Mouse (Mus musculus) heart, adult 2 months (tissue): ENCODE measurements at regions not wholly inside any gene's neighbourhood (a gene's known extent, or its start where the extent isn't known, plus 50 kb on each side); places are given as distances from the start of the nearest gene placed in this dataset.

Experiments used
- CTCF ChIP-seq: fragments of 200-600 bp; IDR thresholded peaks from 2 replicates; pipeline ENCODE4 v1.8.1; 2022; ENCODE audit warnings: antibody characterized with exemption, mild to moderate bottlenecking, moderate library complexity
- EP300 ChIP-seq: fragments of 200-500 bp; IDR thresholded peaks from 2 replicates; pipeline ENCODE4 v1.6.1; 2011; ENCODE audit warnings: low read depth, low read length, control low read depth; ENCODE audit not compliant: insufficient read depth
- POLR2A ChIP-seq: fragments of 200-500 bp; IDR thresholded peaks from 2 replicates; pipeline ENCODE4 v1.6.1; 2011; ENCODE audit warnings: mild to moderate bottlenecking, low read depth, low read length, control low read depth; ENCODE audit not compliant: insufficient read depth

GRCm38 (mm10) chr5:29870537-29870936 is 134.8 kb upstream of the Gm5129 start:
- TF ChIP-seq CTCF (no peak), EP300 (no peak), POLR2A (no peak)
